Mouse (Mus musculus) cerebellum, postnatal 10 days (tissue): ENCODE results near the gene Kcnn4.
"Not testable (repeated sequence)": the region's sequence is repeated elsewhere in the genome, so short reads cannot be mapped to it uniquely, and the experiment has no call there.

Experiments used
- DNase-seq, 2 experiments: peaks; one replicate each; pipeline ENCODE4 v3.0.0; 2021; ENCODE audit warnings: mixed read lengths in 2 of 2

Gene Kcnn4

GRCm38 (mm10) chr7:24391687-24392086, 21.6 kb downstream of the Kcnn4 start:
- DNase-seq: no peak

GRCm38 (mm10) chr7:24394054-24394453, 24.0 kb downstream of the Kcnn4 start:
- DNase-seq: no peak

- DNase-seq: no peak
These were observed 24.6 kb downstream of the Kcnn4 start for GRCm38 (mm10) chr7:24394475-24395161.

- DNase-seq: no peak
These were observed 26.8 kb downstream of the Kcnn4 start for GRCm38 (mm10) chr7:24396832-24397231.

GRCm38 (mm10) chr7:24398364-24398913, 28.4 kb downstream of the Kcnn4 start:
- no peak for DNase-seq

GRCm38 (mm10) chr7:24399256-24400081, 29.4 kb downstream of the Kcnn4 start, which contains the start of gene Smg9:
Gene Smg9 (plus strand): TSS chr7:24399619.
- peak; percentile 96 to 99 for DNase-seq

GRCm38 (mm10) chr7:24400082-24400452, 30.0 kb downstream of the Kcnn4 start:
- DNase-seq: no peak

- not testable (repeated sequence) for DNase-seq
These were observed 30.4 kb downstream of the Kcnn4 start for GRCm38 (mm10) chr7:24400489-24400888.

GRCm38 (mm10) chr7:24402851-24403250, 32.8 kb downstream of the Kcnn4 start:
- DNase-seq: peak in 1 of 2 experiments; percentile 59

GRCm38 (mm10) chr7:24405649-24406048, 35.6 kb downstream of the Kcnn4 start:
- DNase-seq: peak in 1 of 2 experiments; percentile 24

GRCm38 (mm10) chr7:24406528-24407344, 36.7 kb downstream of the Kcnn4 start:
- peak; percentile 89 to 96 for DNase-seq

GRCm38 (mm10) chr7:24408186-24408585, 38.1 kb downstream of the Kcnn4 start:
- peak in 1 of 2 experiments; percentile 56 for DNase-seq

GRCm38 (mm10) chr7:24410123-24410522, 40.1 kb downstream of the Kcnn4 start:
- no peak for DNase-seq

- no peak for DNase-seq
These were observed 40.8 kb downstream of the Kcnn4 start for GRCm38 (mm10) chr7:24410831-24411230.

GRCm38 (mm10) chr7:24413630-24414029, 43.6 kb downstream of the Kcnn4 start:
- no peak for DNase-seq

- no peak for DNase-seq
These were observed 45.2 kb downstream of the Kcnn4 start for GRCm38 (mm10) chr7:24415261-24415660.

GRCm38 (mm10) chr7:24419579-24419978, 49.5 kb downstream of the Kcnn4 start:
- DNase-seq: no peak

- peak; percentile 58 to 67 for DNase-seq
These were observed 51.6 kb downstream of the Kcnn4 start for GRCm38 (mm10) chr7:24421648-24422047.

GRCm38 (mm10) chr7:24422251-24422650, 52.2 kb downstream of the Kcnn4 start:
- peak; percentile 78 to 84 for DNase-seq

GRCm38 (mm10) chr7:24423107-24423763, 53.2 kb downstream of the Kcnn4 start:
- no peak for DNase-seq

GRCm38 (mm10) chr7:24423956-24424732, 54.1 kb downstream of the Kcnn4 start:
- DNase-seq: peak; percentile 91
